Mouse (Mus musculus) liver, adult 2 months (tissue): ENCODE results near the gene Tcf7l1.

ENCODE experiments used
- CTCF ChIP-seq: fragments of 200-500 bp; IDR thresholded peaks from 2 replicates; pipeline ENCODE4 v1.5.1; 2011; ENCODE audit warnings: low read depth, low read length, control low read depth
- POLR2A ChIP-seq: fragments of 200-500 bp; IDR thresholded peaks from 2 replicates; pipeline ENCODE4 v1.6.1; 2011; ENCODE audit warnings: low read length, control low read depth; ENCODE audit not compliant: insufficient read depth; ENCODE audit errors: extremely low read depth

DNA sequence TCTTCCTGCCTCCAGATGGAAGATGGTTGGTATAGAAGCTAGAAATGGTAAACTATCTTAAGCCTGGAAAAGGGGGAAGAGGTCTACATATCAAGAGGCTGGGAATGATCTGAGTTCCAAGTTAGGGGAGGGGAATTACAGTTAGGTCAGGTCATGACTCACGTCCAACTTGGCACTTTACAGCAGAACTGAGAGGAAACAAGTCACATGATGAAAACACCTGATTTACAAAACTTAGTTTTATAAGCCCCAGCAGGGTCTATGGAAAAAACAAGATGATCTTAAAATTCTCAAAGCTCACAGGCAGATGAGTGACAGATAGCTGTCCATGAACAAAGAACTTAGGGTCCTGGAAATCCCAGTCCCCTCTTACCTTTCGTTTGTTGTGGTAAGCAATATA lies 173.9 kb downstream of the Tcf7l1 start:
- TF ChIP-seq CTCF (no peak), POLR2A (no peak)
